Mouse (Mus musculus): ENCODE results near the gene Lrrn2. TPM values are rescaled to one million over a fixed set of nuclear protein-coding genes. Genes with fewer than 3 reads are reported as not detected.
"Not testable (repeated sequence)": the region's sequence is repeated elsewhere in the genome, so short reads cannot be mapped to it uniquely, and the experiment has no call there.

Gene Lrrn2
- total and polyA plus RNA-seq, 3 experiments = 5.3 to 25.9 (median 15.4) TPM

DNA sequence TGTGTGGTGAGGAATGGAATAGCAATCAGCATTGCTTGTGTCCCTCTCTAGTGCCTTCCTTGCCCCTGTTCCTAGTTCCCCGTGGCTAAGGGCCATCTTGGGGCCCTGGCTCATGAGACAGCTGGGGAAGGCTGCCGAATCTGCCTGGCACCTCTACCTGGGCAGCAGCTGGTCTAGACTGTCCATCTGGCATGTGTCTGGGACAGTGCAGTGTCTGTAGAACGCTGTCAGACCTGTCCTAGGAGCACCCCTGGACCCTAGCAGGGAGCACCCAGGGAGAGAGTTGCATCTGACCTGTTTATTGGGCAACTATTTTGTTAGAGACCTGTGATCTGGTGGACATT lies 48.8 kb downstream of the Lrrn2 start:
- no peak for DNase-seq

DNA sequence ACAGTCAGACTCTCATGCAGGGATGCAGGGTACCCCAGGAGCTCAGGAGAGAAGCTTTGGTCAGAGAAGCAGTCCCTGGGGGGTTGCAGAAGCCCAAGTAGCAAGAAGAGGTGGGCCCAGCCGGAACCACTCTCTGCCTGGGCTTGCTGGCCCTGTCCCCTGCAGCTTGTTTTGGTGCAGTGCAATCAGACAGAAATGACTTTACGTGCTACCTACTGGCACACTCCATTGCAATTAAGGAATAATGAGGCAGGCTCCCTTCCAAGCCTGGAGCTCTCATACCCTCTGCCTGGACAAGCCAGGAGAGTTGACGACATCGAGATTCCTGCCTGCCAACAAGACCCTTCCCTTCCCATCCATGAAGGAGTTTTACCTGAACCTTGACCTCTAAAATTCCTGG lies 50.2 kb downstream of the Lrrn2 start:
- DNase-seq = no peak

DNA sequence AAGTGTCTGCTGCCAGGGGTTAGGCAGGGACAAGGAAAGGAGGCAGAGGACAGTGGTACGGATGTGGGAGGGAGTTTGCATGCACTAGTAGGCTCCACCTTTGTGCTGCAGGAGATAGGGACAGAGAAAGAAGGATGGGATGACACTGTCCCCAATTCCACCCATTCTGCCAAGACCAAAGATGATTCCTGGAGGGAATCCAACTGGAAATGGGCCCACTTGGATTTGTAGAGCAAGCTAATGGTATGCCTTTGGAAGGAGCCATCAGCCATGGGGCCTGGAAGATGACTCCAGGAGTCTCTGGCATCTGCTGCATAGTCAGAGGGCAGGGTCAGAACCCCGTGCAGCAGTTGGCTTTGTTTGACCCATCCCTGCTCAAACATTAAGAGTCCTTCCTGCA lies 52.3 kb downstream of the Lrrn2 start:
- peak; percentile 13 for DNase-seq

DNA sequence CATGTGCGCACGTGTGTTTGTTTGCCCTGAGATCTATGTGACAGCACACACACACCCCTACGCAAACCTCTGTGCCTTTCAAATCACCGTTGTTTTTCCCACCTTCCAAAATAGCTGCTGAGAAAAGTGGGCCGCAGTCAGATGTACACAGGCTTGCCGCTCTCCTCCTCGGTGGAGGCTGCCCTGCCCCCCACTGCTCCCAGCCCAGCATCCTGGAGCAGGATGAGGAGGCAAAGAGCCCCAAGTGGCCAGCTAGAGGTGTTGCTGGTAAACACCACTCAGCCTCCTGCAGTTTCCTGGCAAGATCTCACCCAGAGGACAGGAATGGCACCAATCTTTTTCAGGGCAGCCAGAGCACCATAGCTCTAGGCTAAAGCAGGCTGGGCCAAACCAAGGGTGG lies 54.8 kb downstream of the Lrrn2 start:
- DNase-seq = peak; percentile 11

DNA sequence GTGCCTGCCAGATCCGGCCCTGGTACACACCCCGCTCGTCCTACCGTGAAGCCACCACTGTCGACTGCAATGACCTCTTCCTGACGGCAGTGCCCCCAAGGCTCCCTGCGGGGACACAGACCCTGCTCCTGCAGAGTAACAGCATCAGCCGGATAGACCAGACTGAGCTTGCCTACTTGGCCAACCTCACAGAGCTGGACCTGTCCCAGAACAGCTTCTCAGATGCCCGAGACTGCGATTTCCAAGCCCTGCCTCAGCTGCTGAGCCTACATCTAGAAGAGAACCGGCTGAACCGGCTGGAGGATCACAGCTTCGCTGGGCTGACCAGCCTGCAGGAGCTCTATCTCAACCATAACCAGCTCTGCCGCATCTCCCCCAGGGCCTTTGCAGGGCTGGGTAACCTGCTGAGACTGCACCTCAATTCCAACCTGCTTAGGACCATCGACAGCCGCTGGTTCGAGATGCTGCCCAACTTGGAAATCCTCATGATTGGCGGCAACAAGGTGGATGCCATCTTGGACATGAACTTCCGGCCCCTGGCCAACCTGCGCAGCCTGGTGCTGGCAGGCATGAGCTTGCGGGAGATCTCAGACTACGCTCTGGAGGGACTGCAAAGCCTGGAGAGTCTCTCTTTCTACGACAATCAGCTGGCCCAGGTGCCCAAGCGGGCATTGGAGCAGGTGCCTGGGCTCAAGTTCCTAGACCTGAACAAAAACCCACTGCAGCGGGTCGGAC lies 57.4 kb downstream of the Lrrn2 start:
- DNase-seq = no peak

DNA sequence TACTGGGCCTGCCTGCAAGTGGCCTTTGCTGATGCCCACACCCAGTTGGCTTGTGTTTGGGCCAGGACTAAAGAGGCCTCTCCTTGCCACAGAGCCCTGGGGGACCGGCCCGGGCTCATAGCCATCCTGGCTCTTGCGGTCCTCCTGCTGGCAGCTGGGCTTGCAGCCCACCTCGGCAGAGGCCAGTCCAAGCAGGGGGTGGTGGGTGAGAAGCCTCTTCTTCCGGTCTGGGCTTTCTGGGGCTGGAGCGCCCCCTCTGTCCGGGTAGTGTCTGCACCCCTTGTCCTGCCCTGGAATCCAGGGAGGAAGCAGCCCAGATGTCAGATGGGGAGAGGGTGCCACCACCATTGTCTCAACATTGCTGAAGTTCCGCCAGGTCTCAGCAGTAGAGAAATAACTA lies 58.9 kb downstream of the Lrrn2 start:
- peak; percentile 33 for DNase-seq

DNA sequence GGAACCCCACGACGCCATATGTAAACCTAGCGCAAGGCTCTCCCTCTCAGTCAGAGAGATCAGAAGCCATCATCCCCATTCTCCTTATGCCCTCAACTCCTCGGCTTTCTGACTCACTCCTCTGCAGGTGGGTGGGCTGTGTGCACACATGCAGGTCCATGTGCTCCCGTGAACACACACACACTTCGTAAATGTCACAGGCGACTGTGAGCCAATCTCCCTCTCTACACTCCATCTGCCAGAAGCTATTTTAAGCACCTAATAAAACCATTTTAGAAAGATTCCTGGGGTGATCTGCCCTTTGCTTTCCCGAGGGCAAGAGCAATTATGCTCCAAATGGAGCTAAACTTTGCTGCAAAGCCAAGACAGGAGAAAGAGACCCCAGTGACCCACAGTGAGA lies 65.8 kb downstream of the Lrrn2 start:
- no peak for DNase-seq

DNA sequence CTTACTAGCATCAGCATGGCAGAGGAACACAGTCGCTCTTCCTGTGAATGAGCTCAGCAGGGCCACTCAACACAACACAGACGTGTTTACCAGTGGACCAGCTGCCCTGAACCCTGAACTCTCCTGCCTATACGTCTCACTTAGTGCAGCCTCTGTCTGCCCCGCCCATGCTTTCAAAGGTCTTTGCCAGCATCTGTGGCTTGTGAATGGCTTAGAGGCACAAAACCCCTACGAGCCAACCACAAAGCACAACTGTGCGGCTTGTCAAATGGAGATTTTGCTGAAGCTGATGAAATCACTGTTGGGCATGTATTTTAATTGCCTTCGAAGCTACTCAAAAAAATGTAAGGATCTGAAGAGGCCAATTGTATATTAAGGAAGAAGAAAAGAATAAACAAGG lies 67.7 kb downstream of the Lrrn2 start:
- no peak for DNase-seq

DNA sequence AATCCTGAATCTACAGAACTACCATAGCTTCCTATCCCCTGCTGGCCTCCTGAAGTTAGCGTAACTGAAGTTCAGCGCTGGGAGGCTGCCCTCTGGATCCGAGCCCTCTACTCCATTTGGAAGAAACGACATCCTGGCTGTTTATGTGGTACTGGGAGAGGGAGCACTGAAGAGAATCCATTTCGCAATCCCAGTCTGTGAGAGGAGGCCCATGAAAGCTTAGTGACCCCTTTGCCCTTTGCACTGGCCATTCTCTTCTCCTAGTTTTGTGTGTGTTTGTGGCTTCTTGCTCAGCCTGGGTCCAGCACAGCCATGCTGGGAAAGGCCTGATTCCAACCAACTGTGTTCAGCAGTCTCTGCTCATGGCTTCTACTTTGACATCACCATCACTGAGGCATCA lies 76.7 kb downstream of the Lrrn2 start:
- DNase-seq = no peak

DNA sequence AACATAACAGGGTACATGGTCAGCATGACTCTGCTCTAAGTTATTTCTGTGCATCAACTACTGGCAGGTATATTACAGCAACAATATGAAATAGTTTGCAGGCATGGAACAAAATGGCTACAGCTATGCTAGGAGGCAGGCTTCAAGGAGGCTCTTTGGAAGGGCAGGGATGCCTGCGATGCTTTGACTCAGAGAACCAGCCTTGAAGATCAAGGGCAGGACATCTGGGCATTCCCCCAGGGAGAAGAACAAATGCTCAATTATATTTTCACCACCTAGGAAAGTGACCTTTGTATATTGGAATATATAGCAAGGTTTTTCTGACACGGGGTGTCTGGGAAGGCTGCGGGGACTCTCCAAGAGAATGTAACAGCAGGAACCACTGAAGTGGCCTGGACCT lies 81.7 kb downstream of the Lrrn2 start:
- DNase-seq = peak; percentile 50

DNA sequence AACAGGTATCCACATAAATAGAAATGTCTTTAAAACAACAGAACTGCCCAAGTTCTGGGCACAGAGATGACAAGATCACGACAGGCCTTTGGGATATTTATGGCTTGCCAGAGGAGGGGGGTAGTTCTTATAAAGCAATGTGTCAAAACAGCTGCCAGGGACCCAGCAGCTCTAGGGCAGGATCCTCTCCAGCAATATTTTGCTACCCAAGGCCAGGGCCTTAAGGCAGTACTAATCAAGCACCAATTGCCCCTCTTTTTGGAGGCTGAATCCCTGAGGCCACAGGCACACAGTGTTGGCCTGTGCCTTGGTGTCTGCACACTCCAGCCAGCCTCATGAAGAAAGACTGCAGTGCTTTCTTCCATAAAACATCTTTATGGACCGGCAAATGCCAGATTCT lies 84.0 kb downstream of the Lrrn2 start:
- DNase-seq = peak; percentile 53

DNA sequence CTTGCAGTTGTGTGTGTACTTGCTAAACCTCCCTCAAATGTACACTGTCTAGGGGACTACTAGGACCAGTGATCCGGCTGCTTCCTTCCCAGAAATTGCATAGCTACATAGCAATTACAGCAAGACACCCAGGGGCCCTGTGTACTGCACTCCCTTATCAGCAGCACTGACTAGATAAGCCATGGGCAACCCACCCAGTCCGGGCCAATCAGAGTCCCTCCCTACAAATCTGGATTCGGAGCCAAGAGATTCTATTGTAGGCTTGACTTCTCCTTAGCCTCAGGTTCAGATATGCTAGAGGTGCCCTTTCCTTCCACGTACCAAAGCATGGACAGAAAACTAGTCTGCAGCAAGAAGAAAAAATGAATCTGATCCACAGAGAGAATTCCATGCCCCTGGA lies 84.6 kb downstream of the Lrrn2 start:
- DNase-seq = no peak

DNA sequence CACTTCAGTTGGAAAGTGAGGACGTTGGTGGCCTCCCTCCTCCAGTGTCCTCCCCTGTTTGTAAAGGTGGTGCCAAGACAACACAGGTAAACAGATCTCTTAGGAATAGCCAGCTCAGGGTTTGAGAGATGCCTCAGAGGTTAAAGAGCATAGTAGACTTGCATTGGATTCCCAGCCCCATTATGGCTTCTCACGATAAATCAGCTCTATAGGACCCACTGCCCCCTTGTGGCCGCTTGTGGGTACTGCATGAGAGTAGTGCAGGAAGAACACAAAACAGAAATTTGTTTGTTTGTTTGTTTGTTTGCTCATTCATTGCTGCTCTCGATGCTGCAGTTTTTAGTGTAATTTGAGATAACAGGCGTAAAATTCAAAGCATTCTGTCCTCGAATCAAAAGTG lies 88.6 kb downstream of the Lrrn2 start:
- DNase-seq = peak; percentile 52

DNA sequence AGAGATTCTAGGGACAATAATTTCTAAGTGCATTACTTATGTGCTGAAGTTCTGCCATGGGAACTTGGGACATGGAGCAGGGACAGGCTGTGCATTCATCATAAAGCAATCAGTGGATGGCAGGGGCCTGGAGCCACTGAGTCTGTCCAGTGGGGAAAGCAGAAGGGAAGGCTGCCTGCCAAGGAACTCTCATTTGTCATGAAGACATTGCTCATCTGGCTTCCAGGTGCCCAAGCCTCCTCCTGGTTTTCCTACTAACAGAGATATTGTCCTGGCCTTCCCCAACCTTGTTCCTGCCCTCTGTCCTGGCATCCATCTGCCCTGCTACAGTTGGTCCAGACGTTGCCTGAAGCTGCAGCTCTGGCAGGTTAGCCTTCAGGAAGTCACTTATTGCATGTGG lies 97.3 kb downstream of the Lrrn2 start:
- peak; percentile 21 for DNase-seq

DNA sequence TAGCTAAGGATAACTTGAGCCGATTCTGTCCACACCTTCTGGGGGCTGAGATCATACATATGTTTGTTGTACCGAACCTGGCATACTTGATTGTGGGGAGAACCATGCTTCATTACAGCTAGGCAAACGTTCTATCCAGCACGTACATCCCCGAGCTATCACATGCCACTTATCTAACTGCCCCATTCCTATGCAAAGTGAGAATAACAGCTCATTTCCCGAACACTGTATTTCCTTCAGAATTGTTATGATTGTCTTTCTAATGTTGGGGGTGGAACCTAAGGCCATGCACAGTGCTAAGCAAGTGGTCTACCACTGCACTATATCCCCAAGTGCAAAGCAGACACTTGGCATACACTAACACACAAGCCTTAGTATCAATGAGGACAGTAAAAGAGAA lies 101.2 kb downstream of the Lrrn2 start:
- DNase-seq = no peak

DNA sequence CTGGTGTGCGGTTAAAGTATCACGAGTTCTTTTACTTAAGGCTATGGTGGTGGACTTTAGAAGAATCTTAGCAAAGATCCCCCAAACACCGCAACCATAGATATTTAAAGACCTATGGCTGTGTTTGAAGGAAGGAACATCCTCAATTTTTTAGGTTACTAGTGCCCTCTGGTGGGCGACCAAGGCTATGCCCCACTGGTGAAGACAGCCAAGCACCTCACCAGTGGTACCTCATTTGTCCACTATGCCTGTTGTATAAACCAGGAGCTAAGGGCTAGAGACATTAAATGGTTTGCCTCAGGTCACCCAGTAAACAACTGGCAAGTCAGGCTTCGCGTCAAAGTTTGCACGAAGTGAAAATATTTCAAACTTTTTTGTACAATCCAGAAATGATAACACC lies 102.7 kb downstream of the Lrrn2 start:
- peak; percentile 44 for DNase-seq

DNA sequence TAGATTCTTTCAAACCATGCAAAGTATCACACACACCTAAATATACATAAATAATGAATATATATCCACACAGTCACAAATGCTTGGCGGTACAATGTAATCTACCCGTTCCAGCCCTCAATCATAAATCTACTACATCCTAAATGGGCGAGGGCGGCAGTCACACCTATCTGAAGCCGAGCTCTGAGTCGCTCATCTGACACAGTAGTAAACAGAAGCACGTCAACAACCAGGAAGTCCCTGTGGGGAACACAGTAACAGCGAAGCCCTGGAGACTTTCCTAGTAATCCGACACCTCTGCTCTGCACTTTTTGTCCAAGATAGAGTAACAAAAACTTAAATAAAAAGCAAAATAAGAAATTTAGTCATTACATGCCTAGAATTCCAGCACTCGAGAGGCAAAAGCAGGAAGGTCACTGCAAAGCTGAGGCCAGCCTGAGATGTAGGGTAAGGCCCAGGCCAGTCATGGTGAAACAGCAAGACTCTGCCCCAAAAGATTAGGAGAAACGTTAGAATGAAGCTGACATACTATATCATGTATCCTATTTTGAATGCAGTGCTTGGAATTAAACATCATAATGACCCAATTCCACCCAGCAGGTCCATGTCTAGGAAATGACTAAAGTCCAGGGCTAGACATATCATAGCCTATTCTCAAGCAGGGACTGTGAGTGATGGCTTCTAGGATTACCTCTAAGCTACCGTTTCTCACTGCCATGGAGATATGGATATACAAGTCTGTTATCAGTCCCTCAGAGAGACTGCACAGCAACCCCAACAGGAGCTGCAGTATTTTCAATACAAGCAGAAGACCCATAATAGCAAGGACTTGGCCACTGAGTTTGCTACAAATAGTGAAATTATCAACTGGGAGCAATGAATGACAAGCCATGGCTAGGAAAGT lies 108.7 kb downstream of the Lrrn2 start:
- DNase-seq = not testable (repeated sequence)

Small RNA genes within 50 kb of the gene (microRNA-seq; reads per million reads assigned to microRNA genes)
- gene Gm44300 = 0 reads per million in 2 experiments

Other genes starting within 250 kb of the Lrrn2 start
- 1 to 10 TPM; 3.9 to 5.7 TPM for gene Nfasc, start 138.5 kb upstream of the Lrrn2 start, total RNA-seq (2021)
- 1.2 and 1.5 TPM in 2 replicates for gene Nfasc, start 138.5 kb upstream of the Lrrn2 start, polyA plus RNA-seq (2012; rRNA removed)
- 10 to 100 TPM; 44.1 to 70.4 TPM for gene Mdm4, start 150.3 kb downstream of the Lrrn2 start, total RNA-seq (2021)
- 15.0 and 15.3 TPM in 2 replicates for gene Mdm4, start 150.3 kb downstream of the Lrrn2 start, polyA plus RNA-seq (2012; rRNA removed)
- gene Pik3c2b, start 165.4 kb downstream of the Lrrn2 start, total RNA-seq (2021) = 1 to 10 TPM; 4.6 to 6.5 TPM
- gene Pik3c2b, start 165.4 kb downstream of the Lrrn2 start, polyA plus RNA-seq (2012; rRNA removed) = 6.5 and 7.2 TPM in 2 replicates

Measured in adrenal gland, adult 2 months (tissue).